Mouse (Mus musculus): Measurements from ENCODE around the gene Ccdc146.
"Not testable (repeated sequence)": the region's sequence is repeated elsewhere in the genome, so short reads cannot be mapped to it uniquely, and the experiment has no call there.

The Ccdc146 gene

GRCm38 (mm10) chr5:21387340-21387739, 37.1 kb downstream of the Ccdc146 start:
- no peak for DNase-seq (ENCODE audit: low spot score in 2 of 2)

- peak in 1 of 2 experiments; percentile 18 for DNase-seq (ENCODE audit: low spot score in 2 of 2)
Observed at GRCm38 (mm10) chr5:21386432-21386831, 38.0 kb downstream of the Ccdc146 start.

GRCm38 (mm10) chr5:21384976-21385375, 39.5 kb downstream of the Ccdc146 start:
- peak; percentile 46 to 56 for DNase-seq (ENCODE audit: low spot score in 2 of 2)

- DNase-seq (ENCODE audit: low spot score in 2 of 2): no peak
Observed at GRCm38 (mm10) chr5:21384252-21384960, 40.1 kb downstream of the Ccdc146 start.

- no peak for DNase-seq (ENCODE audit: low spot score in 2 of 2)
Observed at GRCm38 (mm10) chr5:21383392-21384251, 40.9 kb downstream of the Ccdc146 start.

GRCm38 (mm10) chr5:21382678-21383077, 41.8 kb downstream of the Ccdc146 start:
- DNase-seq (ENCODE audit: low spot score in 2 of 2): no peak

GRCm38 (mm10) chr5:21381986-21382385, 42.5 kb downstream of the Ccdc146 start:
- DNase-seq (ENCODE audit: low spot score in 2 of 2): no peak

GRCm38 (mm10) chr5:21378397-21378796, 46.1 kb downstream of the Ccdc146 start:
- DNase-seq (ENCODE audit: low spot score in 2 of 2): no peak

GRCm38 (mm10) chr5:21376935-21377334, 47.5 kb downstream of the Ccdc146 start:
- no peak for DNase-seq (ENCODE audit: low spot score in 2 of 2)

- no peak for DNase-seq (ENCODE audit: low spot score in 2 of 2)
Observed at GRCm38 (mm10) chr5:21373180-21373518, 51.3 kb downstream of the Ccdc146 start.

GRCm38 (mm10) chr5:21372493-21373179, 51.8 kb downstream of the Ccdc146 start, which contains the start of gene Fgl2:
Fgl2 (plus strand) TSS chr5:21372642.
- peak; percentile 57 to 65 for DNase-seq (ENCODE audit: low spot score in 2 of 2)

- no peak for DNase-seq (ENCODE audit: low spot score in 2 of 2)
Observed at GRCm38 (mm10) chr5:21371920-21372319, 52.6 kb downstream of the Ccdc146 start.

- DNase-seq (ENCODE audit: low spot score in 2 of 2): peak in 1 of 2 experiments; percentile 34
Observed at GRCm38 (mm10) chr5:21370218-21370947, 54.1 kb downstream of the Ccdc146 start.

GRCm38 (mm10) chr5:21367514-21367913, 57.0 kb downstream of the Ccdc146 start:
- no peak for DNase-seq (ENCODE audit: low spot score in 2 of 2)

- no peak for DNase-seq (ENCODE audit: low spot score in 2 of 2)
Observed at GRCm38 (mm10) chr5:21366338-21367053, 58.0 kb downstream of the Ccdc146 start.

GRCm38 (mm10) chr5:21363343-21363742, 61.1 kb downstream of the Ccdc146 start:
- DNase-seq (ENCODE audit: low spot score in 2 of 2): no peak

GRCm38 (mm10) chr5:21358648-21359047, 65.8 kb downstream of the Ccdc146 start:
- DNase-seq (ENCODE audit: low spot score in 2 of 2): no peak

GRCm38 (mm10) chr5:21351678-21352077, 72.8 kb downstream of the Ccdc146 start:
- no peak for DNase-seq (ENCODE audit: low spot score in 2 of 2)

GRCm38 (mm10) chr5:21348366-21348765, 76.1 kb downstream of the Ccdc146 start:
- no peak for DNase-seq (ENCODE audit: low spot score in 2 of 2)

- DNase-seq (ENCODE audit: low spot score in 2 of 2): not testable (repeated sequence)
Observed at GRCm38 (mm10) chr5:21342265-21342664, 82.2 kb downstream of the Ccdc146 start.

- DNase-seq (ENCODE audit: low spot score in 2 of 2): no peak
Observed at GRCm38 (mm10) chr5:21332119-21332518, 92.4 kb downstream of the Ccdc146 start.

Measured in natural killer cell, adult 2 months (primary cell).